Mouse (Mus musculus): ENCODE results near the gene Lrrk2.

Gene Lrrk2

GRCm38 (mm10) chr15:91685880-91686563 is 13.0 kb downstream of the Lrrk2 start:
- DNase-seq (ENCODE audit: low read depth, low spot score) = no peak

- no peak for DNase-seq (ENCODE audit: low read depth, low spot score)
Measured at GRCm38 (mm10) chr15:91690648-91691047, 17.7 kb downstream of the Lrrk2 start.

- no peak for DNase-seq (ENCODE audit: low read depth, low spot score)
Measured at GRCm38 (mm10) chr15:91693051-91693450, 20.1 kb downstream of the Lrrk2 start.

- no peak for DNase-seq (ENCODE audit: low read depth, low spot score)
Measured at GRCm38 (mm10) chr15:91693856-91694255, 20.9 kb downstream of the Lrrk2 start.

- no peak for DNase-seq (ENCODE audit: low read depth, low spot score)
Measured at GRCm38 (mm10) chr15:91700841-91701240, 27.9 kb downstream of the Lrrk2 start.

GRCm38 (mm10) chr15:91702991-91703715 is 30.2 kb downstream of the Lrrk2 start:
- DNase-seq (ENCODE audit: low read depth, low spot score) = peak; percentile 61

- DNase-seq (ENCODE audit: low read depth, low spot score) = no peak
Measured at GRCm38 (mm10) chr15:91704091-91704490, 31.1 kb downstream of the Lrrk2 start.

GRCm38 (mm10) chr15:91709207-91710130 is 36.5 kb downstream of the Lrrk2 start:
- peak; percentile 67 for DNase-seq (ENCODE audit: low read depth, low spot score)

- peak; percentile 90 for DNase-seq (ENCODE audit: low read depth, low spot score)
Measured at GRCm38 (mm10) chr15:91735216-91735922, 62.4 kb downstream of the Lrrk2 start.

GRCm38 (mm10) chr15:91736791-91737533 is 64.0 kb downstream of the Lrrk2 start:
- DNase-seq (ENCODE audit: low read depth, low spot score) = peak; percentile 76

GRCm38 (mm10) chr15:91738808-91739207 is 65.8 kb downstream of the Lrrk2 start:
- DNase-seq (ENCODE audit: low read depth, low spot score) = no peak

GRCm38 (mm10) chr15:91745501-91745900 is 72.5 kb downstream of the Lrrk2 start:
- DNase-seq (ENCODE audit: low read depth, low spot score) = no peak

GRCm38 (mm10) chr15:91752111-91752510 is 79.1 kb downstream of the Lrrk2 start:
- peak; percentile 51 for DNase-seq (ENCODE audit: low read depth, low spot score)

- no peak for DNase-seq (ENCODE audit: low read depth, low spot score)
Measured at GRCm38 (mm10) chr15:91753378-91754080, 80.6 kb downstream of the Lrrk2 start.

GRCm38 (mm10) chr15:91754546-91754945 is 81.6 kb downstream of the Lrrk2 start:
- peak; percentile 43 for DNase-seq (ENCODE audit: low read depth, low spot score)

- no peak for DNase-seq (ENCODE audit: low read depth, low spot score)
Measured at GRCm38 (mm10) chr15:91755756-91756155, 82.8 kb downstream of the Lrrk2 start.

GRCm38 (mm10) chr15:91772041-91772440 is 99.1 kb downstream of the Lrrk2 start:
- DNase-seq (ENCODE audit: low read depth, low spot score) = peak; percentile 79

GRCm38 (mm10) chr15:91779166-91779565 is 106.2 kb downstream of the Lrrk2 start:
- peak; percentile 74 for DNase-seq (ENCODE audit: low read depth, low spot score)

GRCm38 (mm10) chr15:91781172-91781571 is 108.2 kb downstream of the Lrrk2 start:
- DNase-seq (ENCODE audit: low read depth, low spot score) = peak; percentile 59

- DNase-seq (ENCODE audit: low read depth, low spot score) = no peak
Measured at GRCm38 (mm10) chr15:91788338-91788737, 115.4 kb downstream of the Lrrk2 start.

Data from R1 (cell line).